Mouse (Mus musculus): ENCODE data around the gene D10Wsu102e. TPM values are rescaled to one million over a fixed set of nuclear protein-coding genes. Genes with fewer than 3 reads are reported as not detected.

Gene D10Wsu102e
- polyA plus RNA-seq (2014; fragmentation: Illumina TruSeq; extraction: RNeasy Lipid Tissue Mini Kit (QIAGEN cat#74804); ENCODE audit: low read depth, low replicate concordance): 0.32 TPM

DNA sequence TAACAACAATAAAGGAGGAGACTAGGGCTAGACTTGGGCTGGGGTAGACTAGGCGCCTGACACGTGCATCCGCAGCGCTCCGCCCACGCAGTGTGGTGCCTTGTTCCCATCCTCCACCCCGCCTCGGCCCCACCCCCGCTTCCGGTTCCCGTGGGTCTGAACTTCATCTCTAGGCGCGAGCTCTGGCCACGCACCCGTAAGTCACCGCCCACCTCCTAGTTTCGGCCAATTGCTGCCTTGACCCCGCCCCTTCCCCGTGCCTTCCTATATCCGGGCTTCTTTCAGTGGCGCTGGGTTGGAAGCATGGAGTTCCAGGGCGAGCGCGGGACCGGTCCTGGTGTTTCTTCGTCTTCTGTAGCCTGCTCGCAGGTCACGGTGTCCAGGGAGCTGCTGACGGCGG lies at the start of gene D10Wsu102e:
Gene D10Wsu102e, plus strand, starts transcription at position 266 of the 400 bp plus-strand sequence.

DNA sequence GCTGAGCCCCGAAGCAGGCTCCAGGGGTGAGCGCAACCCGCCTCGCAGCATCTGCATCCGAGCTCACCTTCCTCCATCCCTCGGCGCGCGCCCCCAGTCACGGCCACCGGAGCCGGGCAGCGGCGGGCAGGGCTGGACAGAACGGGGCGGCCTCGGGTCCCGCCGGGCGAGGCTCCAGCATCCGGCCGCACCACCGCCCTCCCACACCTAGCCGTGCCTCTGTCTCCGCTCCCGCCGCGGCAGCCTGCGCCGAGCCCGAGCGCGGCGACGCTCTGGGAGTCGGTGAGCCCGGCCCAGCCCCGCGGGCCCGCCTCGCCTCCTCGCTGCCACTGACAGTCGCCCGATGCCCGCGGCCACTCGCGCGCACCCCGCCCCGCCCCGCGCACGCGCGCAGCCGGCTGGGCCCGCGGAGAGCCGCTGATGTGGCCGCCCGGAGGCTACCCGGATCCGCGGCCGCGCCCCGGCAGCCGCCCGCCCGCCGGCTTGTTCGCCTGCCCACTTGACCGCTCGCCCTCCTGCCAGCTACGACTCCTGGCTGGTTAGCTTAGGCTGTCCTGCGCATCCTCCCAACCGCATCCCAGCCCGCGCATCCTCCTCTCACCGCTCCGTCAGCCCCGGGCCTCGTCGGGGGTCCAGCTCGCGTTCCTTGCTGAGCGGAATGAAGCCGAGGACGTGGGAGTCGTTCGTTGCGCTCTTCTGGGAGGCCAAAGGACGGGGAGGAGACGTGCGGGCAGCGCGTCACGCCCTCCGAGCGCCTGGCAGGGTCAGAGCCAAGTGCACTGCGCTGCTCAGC lies 22.7 kb upstream of the D10Wsu102e start, which contains the start of gene Slc41a2:
Gene Slc41a2, minus strand, starts transcription at position 724 of the 793 bp plus-strand sequence.

DNA sequence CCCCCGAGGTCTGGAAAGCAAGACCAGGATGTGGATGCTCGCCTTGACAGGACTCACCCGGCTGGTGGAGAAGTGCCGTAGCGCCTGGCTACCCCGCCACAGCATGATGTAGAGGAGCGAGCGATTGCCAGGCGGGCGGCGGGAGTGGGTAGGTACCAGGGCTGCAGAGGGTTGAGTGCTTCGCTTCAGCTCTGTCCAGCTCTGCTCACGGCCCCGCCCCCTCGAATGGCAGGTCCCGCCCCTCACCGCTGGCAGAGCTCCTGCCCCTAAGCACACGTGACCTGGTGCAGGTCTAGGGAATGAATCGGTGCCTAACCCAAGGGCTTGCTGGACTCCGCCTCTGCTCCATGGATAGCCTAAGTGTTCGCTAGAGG lies 173.9 kb downstream of the D10Wsu102e start, which contains the start of gene Aldh1l2:
Gene Aldh1l2, minus strand, starts transcription at position 231 of the 374 bp plus-strand sequence.

Other genes with a start within 250 kb of the D10Wsu102e start
- 9.0 TPM for gene Slc41a2, start 22.3 kb upstream of the D10Wsu102e start, polyA plus RNA-seq (2014; fragmentation: Illumina TruSeq; extraction: RNeasy Lipid Tissue Mini Kit (QIAGEN cat#74804); ENCODE audit: low read depth, low replicate concordance)
- gene Aldh1l2, start 173.9 kb downstream of the D10Wsu102e start, polyA plus RNA-seq (2014; fragmentation: Illumina TruSeq; extraction: RNeasy Lipid Tissue Mini Kit (QIAGEN cat#74804); ENCODE audit: low read depth, low replicate concordance): not detected
- 18.5 TPM for gene Washc4, start 183.5 kb downstream of the D10Wsu102e start, polyA plus RNA-seq (2014; fragmentation: Illumina TruSeq; extraction: RNeasy Lipid Tissue Mini Kit (QIAGEN cat#74804); ENCODE audit: low read depth, low replicate concordance)